Mouse (Mus musculus) ovary, postnatal 14 days (tissue): ENCODE data around the gene H60c.
A peak's percentile ranks its signal among the peaks of the same experiment; 100 is the strongest.
"Not testable (repeated sequence)": the region's sequence is repeated elsewhere in the genome, so short reads cannot be mapped to it uniquely, and the experiment has no call there.

Experiments used
- DNase-seq: peaks from one replicate; pipeline ENCODE4 v3.0.0; 2022; ENCODE audit warnings: low spot score

Gene H60c

GRCm38 (mm10) chr10:3267671-3268070, at the start of gene H60c:
Gene H60c, minus strand, starts transcription at chr10:3267771.
- DNase-seq: no peak

DNA sequence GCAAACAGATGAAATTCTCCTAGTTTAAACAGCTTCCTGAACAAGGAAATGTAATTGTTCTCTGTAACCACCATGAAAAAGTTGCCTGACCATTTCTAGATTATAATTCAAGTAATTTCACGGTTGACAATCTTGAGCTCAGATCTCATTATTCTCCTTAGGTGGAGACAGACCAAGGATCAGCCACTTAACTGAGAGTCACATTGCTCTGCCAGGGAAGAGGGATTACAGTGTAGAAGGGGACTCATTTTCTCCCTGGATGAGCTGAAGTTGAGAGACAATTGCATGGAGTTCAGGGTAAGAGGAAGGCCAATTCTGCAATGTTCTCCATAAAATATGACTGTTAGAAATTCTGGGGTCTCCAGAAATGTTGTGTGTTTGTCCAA, 41.2 kb upstream of the H60c start:
- DNase-seq: no peak

GRCm38 (mm10) chr10:3308180-3308820, 40.7 kb upstream of the H60c start:
- DNase-seq: no peak

GRCm38 (mm10) chr10:3307752-3308151, 40.2 kb upstream of the H60c start:
- peak; percentile 8 for DNase-seq

GRCm38 (mm10) chr10:3293969-3294368, 26.4 kb upstream of the H60c start:
- DNase-seq: no peak

DNA sequence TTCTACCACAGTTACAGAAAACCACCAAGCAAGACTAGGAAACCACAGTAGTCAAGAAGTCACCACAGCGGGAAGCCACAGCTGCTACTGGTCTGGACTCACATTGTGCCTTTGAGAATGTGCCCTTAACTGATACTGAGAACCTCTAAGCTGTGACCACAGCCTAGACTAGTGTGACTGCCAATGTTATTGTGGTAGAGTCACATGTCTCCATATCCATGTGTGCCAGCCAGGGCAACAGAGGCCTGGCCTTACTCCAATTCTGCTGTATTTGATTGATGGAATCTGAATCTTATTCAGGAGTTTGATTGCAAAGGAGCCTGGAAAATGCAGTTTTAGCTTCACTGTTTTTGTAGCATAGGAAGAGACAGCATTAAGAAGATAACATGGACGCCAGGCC, 13.5 kb upstream of the H60c start:
- peak; percentile 32 for DNase-seq

DNA sequence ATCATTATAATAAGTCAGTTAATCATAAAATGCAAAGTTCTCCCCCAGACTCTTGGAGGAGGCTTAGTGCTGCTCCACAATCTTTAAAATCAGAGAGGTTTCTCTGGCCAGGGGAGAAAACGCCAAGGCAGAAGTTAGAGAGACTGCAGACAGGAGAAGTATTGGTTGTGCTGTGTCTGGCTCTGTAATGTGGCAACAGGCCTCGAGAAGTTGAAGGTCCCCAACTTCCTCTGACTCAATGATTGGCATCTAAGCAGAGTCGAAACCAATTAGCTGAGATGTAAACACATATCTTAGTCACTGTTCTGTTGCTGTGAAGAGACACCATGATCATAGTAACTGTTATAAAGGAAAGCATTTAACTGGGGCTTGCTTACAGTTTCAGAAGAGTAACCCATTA, 6.5 kb upstream of the H60c start:
- no peak for DNase-seq

GRCm38 (mm10) chr10:3271036-3271435, 3.5 kb upstream of the H60c start:
- no peak for DNase-seq

GRCm38 (mm10) chr10:3266729-3267128, 842 bp downstream of the H60c start:
- DNase-seq: no peak

GRCm38 (mm10) chr10:3262784-3263183, 4.8 kb downstream of the H60c start:
- no peak for DNase-seq

DNA sequence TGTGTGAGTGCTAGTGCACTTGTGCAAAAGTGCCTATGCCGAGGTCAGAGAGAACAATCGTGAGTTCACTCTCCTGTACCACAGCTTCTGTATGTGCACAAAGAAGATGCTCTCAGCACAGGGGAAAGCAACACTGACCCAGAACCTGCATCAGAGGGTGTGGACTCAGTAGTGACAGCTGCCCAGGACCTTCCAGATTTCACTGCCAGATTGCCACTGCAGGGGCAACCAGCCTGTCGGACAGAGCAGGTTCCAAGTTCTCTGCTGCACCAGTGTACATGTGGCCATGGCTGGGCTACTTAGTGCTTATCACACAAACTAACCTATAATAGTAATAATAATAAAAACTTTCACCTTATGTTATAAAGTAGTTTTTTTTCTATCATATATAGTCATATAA, 10.2 kb downstream of the H60c start:
- DNase-seq: no peak

DNA sequence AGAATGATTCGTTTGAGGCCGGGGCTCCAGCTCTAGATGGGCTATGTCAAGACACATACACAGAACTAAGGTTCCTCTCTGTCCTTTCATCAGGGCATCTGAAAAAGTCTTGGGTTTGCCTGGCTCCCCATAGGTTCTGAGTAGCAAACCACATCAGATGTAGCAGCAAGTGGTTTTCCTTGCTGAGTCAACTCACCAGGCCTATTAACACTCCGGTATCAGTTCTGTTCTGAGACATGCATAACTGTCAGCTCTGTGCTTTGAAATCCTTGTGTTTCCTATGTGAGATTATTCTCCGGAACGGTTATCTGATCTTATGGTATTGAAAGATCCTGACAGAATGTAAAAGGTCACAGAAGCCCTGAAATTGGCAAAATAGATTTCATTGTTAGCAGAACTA, 29.1 kb downstream of the H60c start:
- DNase-seq: not testable (repeated sequence)

DNA sequence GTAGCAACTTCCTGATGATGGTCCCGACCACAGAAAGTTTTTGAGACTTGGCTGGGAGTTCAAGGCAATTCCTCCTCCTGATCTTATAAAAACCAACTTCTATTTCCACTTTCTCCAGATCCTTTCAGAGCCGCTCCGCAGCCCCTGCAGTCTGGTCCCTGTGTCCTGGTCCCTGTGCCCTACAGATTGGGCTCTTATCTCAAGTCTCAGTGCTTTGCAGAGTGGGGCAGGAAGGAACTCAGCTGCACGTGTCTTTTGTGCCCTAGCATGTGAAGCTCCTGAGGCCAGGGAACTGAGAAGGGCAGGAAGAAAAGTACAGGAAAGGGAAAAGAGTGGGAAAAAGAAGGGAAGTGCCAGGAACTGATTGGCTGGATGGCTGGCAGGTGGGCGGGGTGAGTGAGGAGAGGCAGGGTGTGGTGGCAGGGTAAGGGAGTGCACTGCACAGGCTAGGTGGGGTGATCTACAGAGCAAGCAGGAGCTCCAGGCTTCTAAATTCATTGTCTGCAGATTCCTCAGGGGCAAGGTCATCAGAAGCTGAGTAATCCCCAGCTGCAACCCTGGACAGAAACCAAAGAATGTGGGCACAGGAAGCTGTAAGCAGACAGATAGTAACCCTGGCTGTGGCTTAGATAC, 30.8 kb downstream of the H60c start:
- no peak for DNase-seq

DNA sequence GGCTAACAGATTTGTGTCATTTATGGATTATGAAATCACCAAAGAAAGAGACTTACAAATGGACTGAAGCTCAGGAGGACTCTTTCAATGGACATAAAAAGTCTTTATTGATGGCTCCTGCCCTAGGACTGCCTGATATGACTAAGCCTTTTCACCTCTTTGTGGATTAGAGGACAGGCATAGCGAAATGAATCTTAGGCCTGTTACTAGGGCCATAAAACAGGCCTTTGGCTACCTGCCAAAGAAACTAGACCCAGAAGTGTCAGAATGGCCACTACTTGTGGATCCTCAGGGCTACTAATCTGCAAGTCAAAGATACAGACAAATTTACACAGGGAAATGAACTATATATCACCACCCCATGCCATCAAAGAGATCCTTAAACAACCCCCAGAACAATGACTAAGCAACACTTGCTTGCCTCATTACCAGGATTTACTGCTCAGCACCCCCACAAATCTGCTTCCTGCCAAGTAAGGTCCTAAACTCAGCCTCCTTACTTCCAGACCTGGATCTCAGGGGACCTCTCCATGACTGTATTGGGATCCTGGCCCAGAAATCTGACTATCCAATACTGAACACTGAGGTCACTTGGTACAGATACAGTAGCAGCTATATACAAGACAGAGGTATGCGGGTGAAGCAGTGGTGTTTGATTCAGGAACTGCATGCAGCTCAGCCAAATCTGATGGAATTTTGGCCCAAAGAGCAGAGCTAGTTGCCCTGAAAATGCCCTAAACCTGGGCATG, 39.0 kb downstream of the H60c start:
- DNase-seq: peak; percentile 6
